ENCODE assay signal across 14 mouse cellular contexts in the genomic region with DNA sequence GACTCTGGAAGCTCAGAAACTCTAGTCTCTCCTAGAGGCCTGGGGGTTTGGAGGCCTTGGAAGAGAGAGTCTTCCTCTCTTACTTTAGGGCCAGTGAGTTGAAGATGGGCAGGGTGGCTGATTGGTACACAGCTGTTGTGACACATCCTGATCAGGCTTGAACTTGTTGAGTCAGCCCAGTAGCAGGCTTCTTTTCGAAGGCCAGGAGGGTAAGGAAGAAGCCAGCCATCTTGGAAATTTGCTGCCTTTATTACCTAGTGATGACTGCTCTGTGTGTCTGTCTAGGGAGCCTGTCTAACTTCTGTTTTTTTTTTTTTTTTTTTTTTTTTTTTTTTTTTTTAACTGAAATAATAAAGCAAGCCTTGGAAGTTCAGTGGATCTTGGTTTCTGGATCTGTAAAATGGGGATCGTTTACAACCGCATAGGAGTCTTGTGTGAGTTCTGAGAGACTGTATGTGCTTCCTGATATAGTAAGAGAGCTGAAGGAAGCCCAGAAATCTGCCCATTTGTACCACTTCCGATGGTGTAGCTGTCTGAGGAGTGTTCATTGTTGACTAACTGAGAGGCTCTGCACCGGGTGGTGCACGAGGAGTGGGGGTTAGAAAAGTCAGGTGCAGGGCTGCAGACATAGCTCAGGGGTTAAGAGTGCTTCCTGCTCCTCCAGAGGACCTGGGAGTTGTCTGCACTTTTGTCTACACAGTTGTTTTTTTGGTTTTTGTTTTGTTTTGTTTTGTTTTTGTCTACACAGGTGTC. TPM values are rescaled to one million over a fixed set of nuclear protein-coding genes. Genes with fewer than 3 reads are reported as not detected.
DNase-seq lines count a peak whose midpoint lies in the region; ATAC-seq and TF ChIP-seq lines count a peak whose summit lies in the region.
"Had no signal": no experiment of that assay in that cellular context is flagged by ENCODE, and none has a peak within 500 bp of the region (broad histone marks: within the 10 kb centered on the region; RNA-seq: fewer than 3 reads in every experiment).

No protein-coding gene starts in this region.

- no peak for TF ChIP-seq RAD21 in MEL (IDR thresholded peaks at IDR 0.05; ENCODE audit: low read depth, low read length)

- H3K4me1 ChIP-seq in limb, embryonic 12.5 days (replicated peaks): peaks cover 16% of the 10 kb centered on the region
- H3K4me1 ChIP-seq in limb, embryonic 10.5 days: peaks cover 25% of the 10 kb centered on the region
- 0 out of 4 replicates have a peak, but pooled peaks cover 0 to 2% of the 10 kb centered on the region in 2 experiments for H3K4me1 ChIP-seq in MEL (ENCODE audit: control insufficient read depth in 1 of 2, insufficient read depth in 2 of 2, low read length in 2 of 2)
- H3K4me1 ChIP-seq in megakaryocyte, embryonic 14.5 days: peaks cover 96% of the 10 kb centered on the region

- peak overlapping the region; percentile 12; the same call in 1 of the 2 replicates for H3K27ac ChIP-seq in limb, embryonic 12.5 days
- H3K27ac ChIP-seq in limb, embryonic 10.5 days: no peak overlapping the region
- H3K27ac ChIP-seq in MEL (ENCODE audit: control insufficient read depth, low read depth, low read length): no peak overlapping the region
- H3K27ac ChIP-seq: forebrain, embryonic 15.5 days; hindbrain, embryonic 14.5 days; liver, embryonic 14.5 days had no signal

- H3K4me2 ChIP-seq in limb, embryonic 12.5 days: no peak overlapping the region
- H3K4me2 ChIP-seq: forebrain, embryonic 15.5 days; hindbrain, embryonic 14.5 days had no signal

- ATAC-seq in limb, embryonic 12.5 days (ENCODE audit: insufficient number of reproducible peaks, insufficient read depth, low FRiP score, low TSS enrichment, low read depth): no peak
- ATAC-seq: forebrain, embryonic 15.5 days had no signal

- H3K9ac ChIP-seq in limb, embryonic 12.5 days (replicated peaks): no peak overlapping the region
- no peak overlapping the region for H3K9ac ChIP-seq in MEL (ENCODE audit: control insufficient read depth, low read depth, low read length, poor library complexity, severe bottlenecking)
- H3K9ac ChIP-seq: forebrain, embryonic 15.5 days; hindbrain, embryonic 14.5 days; liver, embryonic 14.5 days had no signal

- no peaks in the 10 kb centered on the region for H3K36me3 ChIP-seq in limb, embryonic 12.5 days
- no peaks in the 10 kb centered on the region for H3K36me3 ChIP-seq in limb, embryonic 10.5 days
- no peaks in the 10 kb centered on the region; a peak in 1 of 4 replicates for H3K36me3 ChIP-seq in MEL (ENCODE audit: control insufficient read depth in 1 of 2, insufficient read depth in 2 of 2, low read length in 2 of 2)
- peaks cover 2% of the 10 kb centered on the region for H3K36me3 ChIP-seq in megakaryocyte, embryonic 14.5 days (replicated peaks; ENCODE audit: low read length)
- H3K36me3 ChIP-seq: forebrain, embryonic 15.5 days had no signal

- TF ChIP-seq EP300 in MEL (IDR thresholded peaks at IDR 0.05; ENCODE audit: low read depth in 1 of 2, low read length in 2 of 2): no peak

- no peak for TF ChIP-seq CTCF in MEL (IDR thresholded peaks at IDR 0.05 in 2 of 3, conservative IDR thresholded peaks at IDR 0.05 in 1 of 3; ENCODE audit: control insufficient read depth in 1 of 3, insufficient read depth in 1 of 3, low read depth in 2 of 3, low read length in 3 of 3, poor library complexity in 1 of 3, severe bottlenecking in 1 of 3)

- no peaks in the 10 kb centered on the region for H3K9me3 ChIP-seq in limb, embryonic 12.5 days
- no peaks in the 10 kb centered on the region for H3K9me3 ChIP-seq in limb, embryonic 10.5 days (replicated peaks)
- no peaks in the 10 kb centered on the region for H3K9me3 ChIP-seq in MEL (replicated peaks; ENCODE audit: insufficient read depth, low read length)
- no peaks in the 10 kb centered on the region for H3K9me3 ChIP-seq in megakaryocyte, embryonic 14.5 days
- H3K9me3 ChIP-seq: forebrain, embryonic 15.5 days had no signal

- H3K79me2 ChIP-seq in MEL (ENCODE audit: control insufficient read depth, insufficient read depth, low read length, poor library complexity): no peaks in the 10 kb centered on the region

- WGBS in limb, embryonic 12.5 days: 80% methylated on average over 6 of the region's 6 CpGs
- 84% methylated on average over 6 of the region's 6 CpGs for WGBS in limb, embryonic 10.5 days

- no peak overlapping the region for H3K4me3 ChIP-seq in limb, embryonic 12.5 days (replicated peaks)
- H3K4me3 ChIP-seq in limb, embryonic 10.5 days: no peak overlapping the region
- no peak overlapping the region for H3K4me3 ChIP-seq in MEL (ENCODE audit: control insufficient read depth in 1 of 2, insufficient read depth in 1 of 2, low read depth in 2 of 2, low read length in 2 of 2)
- peak overlapping the region; percentile 33 for H3K4me3 ChIP-seq in megakaryocyte, embryonic 14.5 days (replicated peaks)
- H3K4me3 ChIP-seq: forebrain, embryonic 15.5 days had no signal

- no peaks in the 10 kb centered on the region for H3K27me3 ChIP-seq in limb, embryonic 12.5 days
- H3K27me3 ChIP-seq in limb, embryonic 10.5 days (ENCODE audit: low read depth, poor library complexity, severe bottlenecking): no peaks in the 10 kb centered on the region
- no peaks in the 10 kb centered on the region for H3K27me3 ChIP-seq in MEL (ENCODE audit: control insufficient read depth in 1 of 2, insufficient read depth in 2 of 2, low read length in 2 of 2)
- H3K27me3 ChIP-seq in megakaryocyte, embryonic 14.5 days (replicated peaks): peaks cover 7% of the 10 kb centered on the region
- H3K27me3 ChIP-seq: forebrain, embryonic 15.5 days had no signal

- TF ChIP-seq POLR2A in MEL (IDR thresholded peaks at IDR 0.05; ENCODE audit: control insufficient read depth in 1 of 2, insufficient read depth in 1 of 2, low read depth in 1 of 2, low read length in 2 of 2, poor library complexity in 1 of 2): no peak

- no peak for DNase-seq in limb, embryonic 10.5 days (ENCODE audit: low spot score)
- DNase-seq in MEL (ENCODE audit: low read depth, low spot score): no peak
- peak; percentile 79 for DNase-seq in thymus, postnatal 25 days
- no peak for DNase-seq in layer of hippocampus, adult 18-20 months (ENCODE audit: low spot score in 2 of 2)
- no peak for DNase-seq in left cerebral cortex, adult 8-10 months (ENCODE audit: low spot score in 2 of 2)
- no peak for DNase-seq in urinary bladder, postnatal 25 days (ENCODE audit: low spot score)
- DNase-seq: cerebellum, postnatal 14 days; kidney, postnatal 10 days had no signal

TF ChIP-seq in MEL, 35 proteins besides CTCF, POLR2A, EP300 and RAD21:
- peak; percentile 94 for TF ChIP-seq ZNF384 (IDR thresholded peaks at IDR 0.05; ENCODE audit: low read depth, low read length)
- TF ChIP-seq HCFC1 (IDR thresholded peaks at IDR 0.05; ENCODE audit: low read depth, low read length): no peak

RNA-seq across cellular contexts. Expression of gene Mgst2, which starts 5.7 kb away (rescaled TPM):
- 1.1 and 1.4 TPM in 2 replicates for polyA plus RNA-seq in limb, embryonic 12.5 days (2016; fragmentation: Nextera tagmentation; extraction: Ambion mirVana)
- 0.35 and 0.43 TPM in 2 replicates for polyA plus RNA-seq in limb, embryonic 10.5 days (2016; fragmentation: Nextera tagmentation; extraction: Ambion mirVana)
- 0.69 and 1.0 TPM in 2 replicates for total RNA-seq in MEL (2012; rRNA removed)
- polyA plus RNA-seq in MEL (2012; ENCODE audit: insufficient read depth in 1 of 2, insufficient read length in 2 of 2, low read depth in 1 of 2, low replicate concordance in 2 of 2, missing spikeins in 1 of 2): 1 to 10 TPM in 1 of 2 experiments, not detected in 1; 3.1 TPM
- polyA plus RNA-seq in megakaryocyte, embryonic 14.5 days (2012; ENCODE audit: insufficient read depth, low replicate concordance): 1.1 TPM in 1 of 2 replicates, not detected in the other
- total RNA-seq in layer of hippocampus, adult 18-20 months (2021): not detected
- total RNA-seq in left cerebral cortex, adult 8-10 months (2022): under 1 TPM in 1 of 4 experiments, not detected in 3; 0.72 TPM
- total RNA-seq: left cerebral cortex, adult 18-20 months had no signal
